Mouse (Mus musculus) cortical plate, adult 2 months (tissue): ENCODE results near the gene Tiam1.

Source experiments
- CTCF ChIP-seq: fragments of 200-500 bp; IDR thresholded peaks from 2 replicates; pipeline ENCODE4 v1.5.1; 2011; ENCODE audit warnings: mild to moderate bottlenecking, control low read depth, low read length; ENCODE audit not compliant: insufficient read depth; ENCODE audit errors: extremely low read depth
- POLR2A ChIP-seq: fragments of 200-500 bp; IDR thresholded peaks from 2 replicates; pipeline ENCODE4 v1.6.1; 2011; ENCODE audit warnings: mild to moderate bottlenecking, low read length, control low read depth; ENCODE audit not compliant: insufficient read depth; ENCODE audit errors: extremely low read depth

DNA sequence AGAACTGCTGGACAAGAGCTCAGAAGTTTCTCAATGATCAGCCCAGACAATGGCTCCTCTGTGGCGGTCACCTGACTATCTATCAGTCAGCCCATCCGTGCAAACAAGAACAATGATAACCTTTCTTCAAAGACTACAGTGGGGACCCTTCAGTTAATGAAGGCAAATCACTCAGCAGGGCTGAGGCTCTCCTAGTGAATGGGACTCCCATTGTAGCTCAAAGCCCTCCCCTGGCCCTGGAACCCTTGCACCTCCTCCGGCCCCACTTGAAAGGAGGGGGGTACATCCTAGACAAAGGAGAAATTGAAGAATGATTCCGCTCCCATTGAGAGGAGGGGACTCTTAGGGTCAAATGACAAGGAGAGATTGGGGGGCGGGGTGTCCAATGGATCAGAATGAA lies 280.3 kb downstream of the Tiam1 start:
- TF ChIP-seq CTCF (no peak), POLR2A (no peak)
